Mouse (Mus musculus) frontal cortex, adult 2 months (tissue): ENCODE results near the gene Gpr108. TPM values are rescaled to one million over a fixed set of nuclear protein-coding genes. Genes with fewer than 3 reads are reported as not detected.

Experiments
- DNase-seq, 2 experiments: peaks; one replicate each; pipeline ENCODE4 v3.0.0; 2022; ENCODE audit warnings: low spot score in 1 of 2; ENCODE audit errors: extremely low spot score in 1 of 2
- polyA plus RNA-seq: library from polyadenylated mRNA; depleted of rRNA; stranded (reverse); fragments of >200 nt; gene quantifications from 2 replicates; pipeline ENCODE4 v1.2.3, GENCODE M21; 2012; rRNA removed

Gpr108 gene
- polyA plus RNA-seq, 1 experiment = 26.1 TPM

DNA sequence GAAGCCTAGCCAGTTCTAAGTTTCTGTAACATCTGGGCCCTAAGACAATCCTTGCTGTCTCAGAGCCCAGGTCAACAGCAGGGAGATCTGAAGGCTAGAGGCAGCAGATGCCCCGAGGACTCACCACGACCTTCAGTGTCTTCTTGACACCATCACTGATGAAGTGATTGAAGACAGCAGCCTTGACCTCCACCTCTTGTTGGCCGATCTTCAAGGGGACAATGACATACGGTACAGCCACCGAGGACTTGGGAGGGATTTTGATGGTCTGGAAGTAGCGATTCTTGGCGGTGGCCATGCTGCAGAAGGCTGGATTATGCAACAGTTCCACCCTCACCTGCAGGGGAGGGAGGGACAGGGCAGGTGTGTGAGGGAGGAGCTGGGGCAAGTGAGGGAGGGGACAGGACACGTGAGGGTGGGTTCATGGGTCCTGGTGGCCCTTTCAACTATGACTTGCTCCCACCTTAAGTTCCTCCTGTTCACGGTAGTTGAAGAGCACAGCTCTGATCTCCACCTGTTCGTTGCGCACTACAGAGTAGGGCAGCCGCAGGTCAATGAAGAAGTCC, 29.8 kb downstream of the Gpr108 start:
- DNase-seq = no peak

DNA sequence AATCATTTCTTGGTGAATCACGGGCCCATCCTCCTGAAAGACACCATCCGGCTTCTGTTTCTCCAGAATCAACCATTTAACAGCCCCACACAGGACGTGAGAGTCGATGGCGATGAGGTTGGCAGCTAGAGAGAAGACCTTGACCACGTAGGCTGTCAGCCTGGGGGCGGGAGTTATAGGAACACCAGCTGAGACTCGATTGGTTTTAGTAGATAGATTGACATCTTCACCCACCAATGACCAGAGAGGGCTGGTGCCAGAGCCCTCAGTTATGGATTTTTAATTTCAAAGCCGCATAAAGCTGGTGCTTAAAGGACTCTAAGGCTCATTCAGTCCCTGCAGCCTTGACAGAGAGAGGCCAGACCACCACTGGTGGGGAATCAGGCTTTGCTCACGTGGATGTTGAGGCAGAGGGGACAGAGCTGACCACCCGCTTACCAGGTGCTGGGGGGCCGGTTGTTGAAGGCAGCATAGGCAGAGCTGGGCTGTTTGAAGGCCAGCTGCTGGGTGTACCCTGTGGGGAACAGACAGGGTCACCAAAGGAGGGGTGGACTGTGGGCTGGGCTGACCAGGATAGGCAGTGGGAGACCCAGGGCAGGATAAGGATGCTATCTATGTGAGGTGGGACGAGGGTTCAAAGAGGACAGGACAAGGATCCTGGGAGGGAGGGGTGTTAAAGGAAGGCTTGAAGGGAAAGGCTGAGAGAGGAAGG, 33.4 kb downstream of the Gpr108 start:
- peak in 1 of 2 experiments; percentile 8 for DNase-seq

DNA sequence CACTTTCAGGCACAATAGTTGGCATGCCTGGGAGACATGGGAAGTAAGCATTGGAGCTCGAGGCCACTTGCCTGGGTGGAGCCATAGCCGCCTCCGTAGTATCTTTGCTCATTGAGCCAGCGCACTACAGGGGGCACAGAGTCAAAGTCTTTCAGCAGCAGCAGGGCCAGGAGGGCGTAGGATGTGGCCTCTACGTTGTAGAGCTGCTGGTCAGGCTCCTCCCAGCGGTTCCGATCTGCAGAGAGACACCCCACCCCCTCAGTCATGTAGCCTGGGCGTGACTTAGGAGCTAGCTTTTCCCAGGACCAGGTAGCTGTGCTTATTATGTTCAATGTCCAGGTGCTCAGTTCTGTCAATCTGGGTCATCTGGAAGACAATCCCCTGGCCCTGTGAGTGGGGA, 36.7 kb downstream of the Gpr108 start:
- no peak for DNase-seq

DNA sequence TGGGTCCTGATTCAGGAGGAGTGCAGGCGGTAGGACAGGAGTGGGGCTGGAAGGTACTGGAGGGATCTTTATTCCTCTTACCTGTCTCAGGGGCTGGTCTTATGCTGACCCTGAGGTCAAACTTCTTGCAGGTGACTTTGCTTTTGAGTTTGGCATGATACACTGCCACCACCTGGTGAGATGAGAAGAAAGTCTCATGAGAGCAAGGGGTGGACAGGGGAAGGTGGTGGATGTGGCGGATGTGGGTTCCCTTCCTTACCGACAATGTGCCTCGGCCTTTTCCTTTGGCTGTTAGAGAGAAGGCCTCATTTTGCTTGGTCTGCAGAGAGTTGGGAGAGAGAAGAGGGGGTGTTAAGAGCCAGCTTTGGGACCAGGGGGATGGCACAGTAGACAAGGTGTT, 38.9 kb downstream of the Gpr108 start:
- DNase-seq = no peak

DNA sequence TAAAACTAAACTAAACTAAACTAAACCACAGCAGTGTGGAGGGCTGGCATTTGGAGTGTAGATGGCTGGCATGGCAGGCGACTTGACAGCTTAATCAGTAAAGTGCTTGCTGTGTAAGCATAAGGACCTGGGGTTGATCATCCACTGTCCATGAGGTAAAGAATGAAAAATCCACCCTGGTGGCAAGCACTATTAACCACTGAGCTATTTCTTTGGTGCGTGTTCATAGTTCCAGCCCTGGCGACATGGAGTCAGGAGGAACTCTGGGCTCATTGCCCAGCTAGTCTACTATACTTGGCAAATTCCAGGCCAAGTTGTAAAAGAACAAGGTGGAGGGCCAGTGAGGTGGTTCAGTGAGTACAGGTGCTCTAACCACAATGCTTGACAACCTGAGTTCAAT, 40.3 kb downstream of the Gpr108 start:
- no peak for DNase-seq

DNA sequence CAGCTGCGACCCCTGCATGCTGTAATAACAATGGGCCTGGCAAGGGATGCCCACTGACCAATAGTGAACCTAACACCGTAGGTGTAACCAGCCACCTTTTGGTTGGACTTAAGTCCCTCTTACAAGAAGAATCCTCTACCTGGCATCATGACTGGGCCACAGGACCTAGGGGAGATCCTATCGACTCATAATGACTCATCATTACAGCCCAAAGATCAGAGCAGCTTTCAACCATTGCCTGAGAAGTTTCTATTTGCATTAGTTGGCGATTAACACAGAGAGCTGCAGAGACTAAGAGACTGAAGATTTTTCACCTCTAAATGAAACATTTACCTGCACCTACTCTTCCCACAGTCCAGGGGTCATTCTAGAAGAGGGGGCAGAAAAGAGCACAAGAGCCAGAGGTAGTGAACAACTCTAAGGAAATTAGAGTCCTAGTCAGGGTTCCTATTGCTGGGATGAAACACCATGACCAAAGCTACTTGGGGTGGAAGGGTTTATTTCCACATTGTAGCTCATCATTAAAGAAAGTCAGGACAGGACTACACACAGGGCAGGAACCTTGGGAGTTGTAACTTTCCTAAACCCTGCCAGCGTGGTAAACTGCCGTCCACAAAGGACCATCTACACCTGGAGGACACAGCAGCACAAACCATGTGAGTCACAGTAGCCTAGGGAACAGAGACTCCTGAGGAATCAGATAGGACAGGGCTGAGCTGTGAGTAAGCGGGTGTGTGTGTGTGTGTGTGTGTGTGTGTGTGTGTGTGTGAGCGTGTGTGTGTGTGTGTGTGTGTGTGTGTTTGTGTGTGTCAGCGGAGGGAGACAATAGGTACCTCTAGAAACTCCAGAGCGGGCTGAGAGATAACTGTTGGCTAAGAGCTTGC, 46.2 kb downstream of the Gpr108 start:
- DNase-seq = no peak

DNA sequence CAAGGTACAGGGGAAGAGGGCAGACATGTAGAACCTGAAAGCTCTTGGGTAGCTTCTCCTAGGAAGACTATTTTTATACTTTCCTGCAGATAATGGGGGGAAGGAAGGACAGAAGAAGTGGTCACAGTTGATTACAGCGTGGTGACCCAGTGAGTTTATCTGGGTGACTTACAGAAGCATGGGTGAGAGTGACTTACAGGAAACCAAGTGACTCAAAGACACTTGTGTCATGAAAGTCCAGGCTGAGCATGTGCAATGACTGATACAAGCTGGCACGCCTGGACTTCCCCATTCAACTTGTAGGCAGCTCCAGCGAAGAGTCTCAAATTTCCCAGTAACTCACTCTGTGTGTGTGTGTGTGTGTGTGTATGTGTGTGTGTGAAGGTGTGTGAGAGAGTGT, 50.0 kb downstream of the Gpr108 start:
- no peak for DNase-seq

DNA sequence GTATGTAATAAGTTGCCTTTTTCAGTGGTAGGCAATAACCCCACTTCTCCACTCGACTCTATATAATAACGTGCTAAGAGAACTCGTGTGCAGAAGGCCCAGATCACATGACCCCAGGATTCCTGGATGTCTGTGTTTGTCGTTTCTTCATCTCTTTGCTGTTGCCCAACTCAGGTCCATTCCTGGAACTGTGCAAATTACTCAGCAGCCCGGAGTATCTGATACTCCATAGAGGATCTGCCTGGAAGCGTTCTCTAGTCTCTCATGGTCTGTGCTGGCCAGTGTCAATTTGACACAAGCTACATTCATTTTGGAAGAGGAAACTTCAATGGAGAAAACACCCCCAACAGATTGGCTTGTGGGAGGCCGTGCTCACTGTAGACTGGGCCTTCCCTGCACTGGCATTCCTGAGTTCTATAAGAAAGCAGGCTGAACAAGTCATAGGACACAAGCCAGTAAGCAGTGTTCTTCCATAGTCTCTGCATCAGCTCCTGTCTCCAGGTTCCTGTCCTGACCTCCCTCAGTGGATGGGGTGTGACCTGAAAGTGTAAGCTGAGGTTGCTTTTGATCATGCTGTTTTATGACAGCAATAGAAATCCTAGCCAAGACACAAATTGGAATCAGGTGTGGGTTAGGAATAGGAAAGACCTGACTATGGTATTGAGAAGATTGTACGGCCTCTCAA, 52.8 kb downstream of the Gpr108 start:
- no peak for DNase-seq

DNA sequence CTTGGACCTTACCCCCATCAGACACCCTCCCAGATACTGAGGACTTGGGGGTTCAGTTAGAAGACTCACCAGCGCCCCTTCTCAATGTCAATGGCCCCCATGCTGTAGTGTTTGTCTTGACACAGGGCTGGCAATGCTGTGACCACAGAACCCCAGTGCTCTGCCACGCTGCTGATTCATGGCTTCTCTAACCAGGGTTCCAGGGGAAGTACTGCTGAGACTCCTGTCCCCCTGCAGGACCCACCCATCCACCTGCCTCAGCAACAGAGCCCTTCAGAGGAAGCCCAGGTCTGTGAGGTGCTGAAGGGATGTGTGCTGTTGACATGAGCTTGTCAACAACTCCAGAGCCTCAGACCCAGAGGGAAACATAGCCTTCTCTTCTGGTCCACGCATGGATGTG, 53.5 kb downstream of the Gpr108 start:
- DNase-seq = no peak

DNA sequence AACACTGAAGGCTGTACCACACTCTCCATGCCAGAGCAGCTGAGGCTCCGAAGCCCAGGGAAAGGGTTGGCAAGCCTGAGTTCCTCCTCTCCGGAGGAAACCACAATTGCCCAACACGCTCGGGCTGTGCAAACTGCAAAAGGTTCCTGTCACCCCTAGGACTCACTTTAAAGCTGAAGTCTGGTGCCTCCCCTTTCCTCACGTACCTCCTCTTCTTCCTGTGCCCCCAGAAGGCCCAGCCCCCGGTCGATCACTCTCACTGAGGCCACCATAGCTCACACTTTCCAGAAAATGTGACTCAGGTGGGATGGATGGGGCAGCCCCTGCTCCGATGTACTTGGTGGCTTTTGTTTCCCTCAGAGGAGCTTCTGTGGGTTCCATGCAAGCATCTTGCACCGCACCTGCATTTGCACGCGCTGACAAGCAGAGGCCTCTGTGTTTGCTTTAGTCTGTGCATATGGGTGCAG, 54.2 kb downstream of the Gpr108 start, which contains the start of gene Tnfsf14:
Gene Tnfsf14 (minus strand): TSS at position 137 of the 467 bp plus-strand sequence.
- DNase-seq = no peak

DNA sequence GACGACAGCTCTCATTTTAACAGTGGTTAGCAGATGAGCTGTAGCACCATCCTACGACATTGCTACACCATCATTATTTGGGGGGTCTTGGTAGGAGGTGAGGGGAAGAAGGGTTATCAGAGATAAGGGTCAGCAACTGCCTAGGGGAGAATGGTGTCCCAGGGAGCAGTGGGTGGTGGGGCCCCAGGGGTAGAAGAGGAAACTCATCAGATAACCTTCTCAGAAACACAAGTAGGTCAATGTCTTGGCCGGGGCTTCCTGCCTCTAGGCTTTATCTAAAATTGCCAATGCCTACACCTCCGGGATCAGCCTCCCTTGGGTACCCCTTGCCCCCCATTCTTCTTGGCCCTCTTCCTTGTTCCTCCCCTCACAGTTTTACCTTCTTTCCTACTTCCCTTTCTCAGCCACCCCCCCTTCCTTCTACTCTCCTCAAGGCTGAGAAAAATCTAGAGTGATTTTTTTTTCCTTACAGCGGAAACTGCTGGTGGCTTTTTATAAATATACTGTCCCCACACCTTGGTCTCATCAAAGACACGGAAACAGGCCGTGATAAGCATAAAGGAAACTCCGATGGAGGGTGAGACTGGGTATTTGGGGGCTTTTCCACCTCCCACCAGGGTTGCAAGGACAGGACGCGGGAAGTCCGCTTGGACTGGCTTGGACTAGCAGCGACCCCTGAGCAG, 59.6 kb downstream of the Gpr108 start:
- DNase-seq = no peak

DNA sequence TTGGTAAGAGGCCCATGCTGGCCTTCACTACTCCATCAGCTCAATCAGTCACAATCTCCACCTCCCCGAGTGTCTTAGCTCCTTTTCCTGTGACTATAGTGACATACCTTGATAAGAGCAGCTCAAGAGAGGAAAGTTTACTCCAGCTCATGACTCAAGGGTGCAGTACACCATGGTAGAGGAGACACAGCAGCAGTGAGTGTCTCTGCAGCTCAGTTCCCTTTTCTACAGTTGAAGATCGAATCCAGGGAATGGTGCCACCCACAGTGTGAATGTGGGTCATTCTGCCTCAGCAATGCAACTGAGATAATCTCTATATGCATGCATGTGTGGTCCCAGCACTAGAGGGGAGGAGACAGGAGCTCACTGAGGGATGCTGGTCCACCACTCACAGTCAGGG, 62.6 kb downstream of the Gpr108 start:
- no peak for DNase-seq

Other genes starting within 250 kb of the Gpr108 start
- gene Pspn, start 248.4 kb downstream of the Gpr108 start, polyA plus RNA-seq = 0.44 TPM in 1 of 2 replicates, not detected in the other
- gene Gtf2f1, start 237.2 kb downstream of the Gpr108 start, polyA plus RNA-seq = 74.7 and 86.4 TPM in 2 replicates
- gene Gm17949, start 237.0 kb downstream of the Gpr108 start, polyA plus RNA-seq = 0.08 TPM in 1 of 2 replicates, not detected in the other
- gene Khsrp, start 216.9 kb downstream of the Gpr108 start, polyA plus RNA-seq = 62.6 and 64.9 TPM in 2 replicates
- 0.57 and 0.66 TPM in 2 replicates for gene Slc25a41, start 206.8 kb downstream of the Gpr108 start, polyA plus RNA-seq
- gene Crb3, start 189.3 kb downstream of the Gpr108 start, polyA plus RNA-seq = 1.0 and 1.7 TPM in 2 replicates
- gene Slc25a23, start 188.6 kb downstream of the Gpr108 start, polyA plus RNA-seq = 290 and 350 TPM in 2 replicates
- gene Dennd1c, start 169.9 kb downstream of the Gpr108 start, polyA plus RNA-seq = 2.3 and 2.4 TPM in 2 replicates
- gene Tubb4a, start 160.7 kb downstream of the Gpr108 start, polyA plus RNA-seq = 514 and 612 TPM in 2 replicates
- gene Tnfsf9, start 143.1 kb downstream of the Gpr108 start, polyA plus RNA-seq = 1.4 and 1.6 TPM in 2 replicates
- 0.40 and 0.66 TPM in 2 replicates for gene Cd70, start 98.7 kb downstream of the Gpr108 start, polyA plus RNA-seq
- gene Tnfsf14, start 54.3 kb downstream of the Gpr108 start, polyA plus RNA-seq = not detected in 2 replicates
- 0.18 and 1.6 TPM in 2 replicates for gene C3, start 20.3 kb downstream of the Gpr108 start, polyA plus RNA-seq
- gene Trip10, start 1.0 kb upstream of the Gpr108 start, polyA plus RNA-seq = 7.9 and 10.0 TPM in 2 replicates
- 3.1 and 4.4 TPM in 2 replicates for gene Vav1, start 30.7 kb upstream of the Gpr108 start, polyA plus RNA-seq
- gene Adgre1, start 110.2 kb upstream of the Gpr108 start, polyA plus RNA-seq = 2.6 and 5.2 TPM in 2 replicates